ENCODE assay signal across 8 mouse cellular contexts in genomic region chr10:81499250-81499901, GRCm38 (mm10). TPM values are rescaled to one million over a fixed set of nuclear protein-coding genes. Genes with fewer than 3 reads are reported as not detected.
DNase-seq lines count a peak whose midpoint lies in the region; ATAC-seq lines count a peak whose summit lies in the region.

No protein-coding gene starts in this region.

- peaks cover 11% of the 10 kb centered on the region for H3K27me3 ChIP-seq in hindbrain, embryonic 12.5 days
- H3K27me3 ChIP-seq in hindbrain, embryonic 14.5 days (ENCODE audit: control insufficient read depth, insufficient read depth, low read length) = peaks cover 9% of the 10 kb centered on the region; the same call in 1 of the 2 replicates
- no peaks in the 10 kb centered on the region for H3K27me3 ChIP-seq in midbrain, embryonic 14.5 days (ENCODE audit: control insufficient read depth, insufficient read depth, low read length)
- peaks cover 5% of the 10 kb centered on the region; the same call in 1 of the 2 replicates for H3K27me3 ChIP-seq in midbrain, embryonic 15.5 days (replicated peaks)

- no peak overlapping the region for H3K4me3 ChIP-seq in hindbrain, embryonic 12.5 days
- H3K4me3 ChIP-seq in hindbrain, embryonic 14.5 days (replicated peaks; ENCODE audit: low read length) = no peak overlapping the region
- H3K4me3 ChIP-seq in midbrain, embryonic 14.5 days (replicated peaks; ENCODE audit: low read depth, low read length) = no peak overlapping the region
- no peak overlapping the region for H3K4me3 ChIP-seq in midbrain, embryonic 15.5 days

- 83% methylated on average over 23 of the region's 23 CpGs for WGBS in hindbrain, embryonic 12.5 days
- WGBS in hindbrain, embryonic 14.5 days = 76% methylated on average over 23 of the region's 23 CpGs
- WGBS in midbrain, embryonic 14.5 days = 76% methylated on average over 23 of the region's 23 CpGs
- 79% methylated on average over 19 of the region's 23 CpGs for WGBS in midbrain, embryonic 15.5 days

- H3K4me2 ChIP-seq in hindbrain, embryonic 12.5 days (replicated peaks) = no peak overlapping the region
- no peak overlapping the region for H3K4me2 ChIP-seq in hindbrain, embryonic 14.5 days (replicated peaks)
- H3K4me2 ChIP-seq in midbrain, embryonic 14.5 days (ENCODE audit: low read length) = no peak overlapping the region
- no peak overlapping the region for H3K4me2 ChIP-seq in midbrain, embryonic 15.5 days

- H3K9ac ChIP-seq in hindbrain, embryonic 12.5 days = peak overlapping the region; percentile 18; the same call in 1 of the 2 replicates
- no peak overlapping the region for H3K9ac ChIP-seq in hindbrain, embryonic 14.5 days
- no peak overlapping the region for H3K9ac ChIP-seq in midbrain, embryonic 14.5 days (replicated peaks; ENCODE audit: low read length)
- H3K9ac ChIP-seq in midbrain, embryonic 15.5 days = no peak overlapping the region

- H3K4me1 ChIP-seq in hindbrain, embryonic 12.5 days = peaks cover 19% of the 10 kb centered on the region
- H3K4me1 ChIP-seq in hindbrain, embryonic 14.5 days (replicated peaks; ENCODE audit: control insufficient read depth, insufficient read depth, low read length) = peaks cover 16% of the 10 kb centered on the region
- peaks cover 17% of the 10 kb centered on the region for H3K4me1 ChIP-seq in midbrain, embryonic 14.5 days (ENCODE audit: control insufficient read depth, insufficient read depth, low read length)
- peaks cover 27% of the 10 kb centered on the region for H3K4me1 ChIP-seq in midbrain, embryonic 15.5 days

- no peak overlapping the region for H3K27ac ChIP-seq in hindbrain, embryonic 12.5 days
- no peak overlapping the region for H3K27ac ChIP-seq in hindbrain, embryonic 14.5 days
- no peak overlapping the region for H3K27ac ChIP-seq in midbrain, embryonic 14.5 days (replicated peaks; ENCODE audit: low read depth, low read length)
- H3K27ac ChIP-seq in midbrain, embryonic 15.5 days = no peak overlapping the region

- ATAC-seq in hindbrain, embryonic 12.5 days (ENCODE audit: low FRiP score) = no peak
- ATAC-seq in hindbrain, embryonic 14.5 days (ENCODE audit: low FRiP score) = no peak
- peak; percentile 62 for ATAC-seq in activated CD4-positive, CD25-positive, alpha-beta regulatory T cell, adult 4 months
- 0 out of 2 replicates have a peak, but pooled peaks have one; percentile 3 for ATAC-seq in monocyte, adult 5-6 weeks (replicated peaks; ENCODE audit: insufficient number of reproducible peaks, low FRiP score, low TSS enrichment, poor library complexity, severe bottlenecking)
- no peak for ATAC-seq in midbrain, embryonic 14.5 days (ENCODE audit: low FRiP score, low TSS enrichment)
- no peak for ATAC-seq in midbrain, embryonic 15.5 days (replicated peaks)

- H3K36me3 ChIP-seq in hindbrain, embryonic 12.5 days = no peaks in the 10 kb centered on the region
- H3K36me3 ChIP-seq in hindbrain, embryonic 14.5 days (replicated peaks; ENCODE audit: control insufficient read depth, insufficient read depth) = no peaks in the 10 kb centered on the region
- H3K36me3 ChIP-seq in midbrain, embryonic 14.5 days (ENCODE audit: control insufficient read depth, insufficient read depth, low read length) = no peaks in the 10 kb centered on the region
- H3K36me3 ChIP-seq in midbrain, embryonic 15.5 days (replicated peaks) = no peaks in the 10 kb centered on the region

- H3K9me3 ChIP-seq in hindbrain, embryonic 12.5 days (replicated peaks) = no peaks in the 10 kb centered on the region
- H3K9me3 ChIP-seq in hindbrain, embryonic 14.5 days (ENCODE audit: control insufficient read depth, low read length) = no peaks in the 10 kb centered on the region
- no peaks in the 10 kb centered on the region for H3K9me3 ChIP-seq in midbrain, embryonic 14.5 days (ENCODE audit: control insufficient read depth, low read length)
- no peaks in the 10 kb centered on the region for H3K9me3 ChIP-seq in midbrain, embryonic 15.5 days

- DNase-seq in hindbrain, embryonic 14.5 days (ENCODE audit: low spot score) = no peak
- peak; percentile 53 to 75 for DNase-seq in kidney, postnatal 25 days
- no peak for DNase-seq in frontal cortex, postnatal 25 days (ENCODE audit: low spot score in 2 of 2)
- no peak for DNase-seq in midbrain, embryonic 14.5 days

RNA-seq across cellular contexts. Expression of gene S1pr4, which starts 0.6 kb away (rescaled TPM):
- polyA plus RNA-seq in hindbrain, embryonic 12.5 days (2016; fragmentation: Nextera tagmentation; extraction: Ambion mirVana) = 0.52 and 0.65 TPM in 2 replicates
- polyA plus RNA-seq in hindbrain, embryonic 14.5 days (2014; fragmentation: Nextera tagmentation; extraction: Ambion mirVana) = 0.70 and 0.81 TPM in 2 replicates
- 10 to 100 TPM; 70.0 to 70.7 TPM for polyA plus RNA-seq in activated CD4-positive, CD25-positive, alpha-beta regulatory T cell, adult 4 months (2017; shearing (Covaris generic))
- 20.5 to 50.8 TPM (median 33.5 TPM) in 3 replicates for total RNA-seq in monocyte, adult 5-6 weeks (2017)
- 0.34 and 0.47 TPM in 2 replicates for polyA plus RNA-seq in midbrain, embryonic 14.5 days (2014; fragmentation: Nextera tagmentation; extraction: Ambion mirVana)
- polyA plus RNA-seq in midbrain, embryonic 15.5 days (2015; fragmentation: Nextera tagmentation; extraction: Ambion mirVana) = 0.71 and 1.2 TPM in 2 replicates

RNA-seq across cellular contexts. Expression of gene Ncln, which starts 3.2 kb away (rescaled TPM):
- 75.1 and 79.5 TPM in 2 replicates for polyA plus RNA-seq in hindbrain, embryonic 12.5 days (2016; fragmentation: Nextera tagmentation; extraction: Ambion mirVana)
- polyA plus RNA-seq in hindbrain, embryonic 14.5 days (2014; fragmentation: Nextera tagmentation; extraction: Ambion mirVana) = 53.8 and 59.0 TPM in 2 replicates
- 10 to 100 TPM; 33.4 to 41.8 TPM for polyA plus RNA-seq in activated CD4-positive, CD25-positive, alpha-beta regulatory T cell, adult 4 months (2017; shearing (Covaris generic))
- total RNA-seq in monocyte, adult 5-6 weeks (2017) = 42.6 to 86.4 TPM (median 79.6 TPM) in 3 replicates
- 51.6 and 51.8 TPM in 2 replicates for polyA plus RNA-seq in midbrain, embryonic 14.5 days (2014; fragmentation: Nextera tagmentation; extraction: Ambion mirVana)
- polyA plus RNA-seq in midbrain, embryonic 15.5 days (2015; fragmentation: Nextera tagmentation; extraction: Ambion mirVana) = 69.7 and 73.8 TPM in 2 replicates

RNA-seq across cellular contexts. Expression of gene Celf5, which starts 16.9 kb away (rescaled TPM):
- 37.1 and 41.3 TPM in 2 replicates for polyA plus RNA-seq in hindbrain, embryonic 12.5 days (2016; fragmentation: Nextera tagmentation; extraction: Ambion mirVana)
- 46.6 and 55.9 TPM in 2 replicates for polyA plus RNA-seq in hindbrain, embryonic 14.5 days (2014; fragmentation: Nextera tagmentation; extraction: Ambion mirVana)
- polyA plus RNA-seq in activated CD4-positive, CD25-positive, alpha-beta regulatory T cell, adult 4 months (2017; shearing (Covaris generic)) = 1 to 10 TPM in 1 of 2 experiments, under 1 TPM in 1; 0.44 to 1.5 TPM
- total RNA-seq in monocyte, adult 5-6 weeks (2017) = 0.32 TPM in 1 of 3 replicates, not detected in the others
- 61.3 and 117 TPM in 2 replicates for polyA plus RNA-seq in midbrain, embryonic 14.5 days (2014; fragmentation: Nextera tagmentation; extraction: Ambion mirVana)
- 106 and 109 TPM in 2 replicates for polyA plus RNA-seq in midbrain, embryonic 15.5 days (2015; fragmentation: Nextera tagmentation; extraction: Ambion mirVana)

RNA-seq across cellular contexts. Expression of gene Gna15, which starts 24.6 kb away (rescaled TPM):
- 0.75 and 0.82 TPM in 2 replicates for polyA plus RNA-seq in hindbrain, embryonic 12.5 days (2016; fragmentation: Nextera tagmentation; extraction: Ambion mirVana)
- polyA plus RNA-seq in hindbrain, embryonic 14.5 days (2014; fragmentation: Nextera tagmentation; extraction: Ambion mirVana) = 1.1 and 1.2 TPM in 2 replicates
- 10 to 100 TPM; 55.2 to 62.0 TPM for polyA plus RNA-seq in activated CD4-positive, CD25-positive, alpha-beta regulatory T cell, adult 4 months (2017; shearing (Covaris generic))
- 20.3 to 41.0 TPM (median 29.4 TPM) in 3 replicates for total RNA-seq in monocyte, adult 5-6 weeks (2017)
- 0.69 and 0.88 TPM in 2 replicates for polyA plus RNA-seq in midbrain, embryonic 14.5 days (2014; fragmentation: Nextera tagmentation; extraction: Ambion mirVana)
- 0.96 and 1.1 TPM in 2 replicates for polyA plus RNA-seq in midbrain, embryonic 15.5 days (2015; fragmentation: Nextera tagmentation; extraction: Ambion mirVana)

RNA-seq across cellular contexts. Expression of gene Nfic, which starts 43.9 kb away (rescaled TPM):
- polyA plus RNA-seq in hindbrain, embryonic 12.5 days (2016; fragmentation: Nextera tagmentation; extraction: Ambion mirVana) = 30.9 and 31.5 TPM in 2 replicates
- 17.3 and 25.8 TPM in 2 replicates for polyA plus RNA-seq in hindbrain, embryonic 14.5 days (2014; fragmentation: Nextera tagmentation; extraction: Ambion mirVana)
- polyA plus RNA-seq in activated CD4-positive, CD25-positive, alpha-beta regulatory T cell, adult 4 months (2017; shearing (Covaris generic)) = 10 to 100 TPM; 15.2 to 16.0 TPM
- 4.1 to 7.6 TPM (median 5.1 TPM) in 3 replicates for total RNA-seq in monocyte, adult 5-6 weeks (2017)
- 11.2 and 13.7 TPM in 2 replicates for polyA plus RNA-seq in midbrain, embryonic 14.5 days (2014; fragmentation: Nextera tagmentation; extraction: Ambion mirVana)
- 18.1 and 22.8 TPM in 2 replicates for polyA plus RNA-seq in midbrain, embryonic 15.5 days (2015; fragmentation: Nextera tagmentation; extraction: Ambion mirVana)

Comparison
In these comparisons a context has a peak if more than half of its experiments do, and no peak if none do; other contexts are left out.
1. ATAC-seq: peak in activated CD4-positive, CD25-positive, alpha-beta regulatory T cell, adult 4 months (single experiment) and monocyte, adult 5-6 weeks (single experiment); none in hindbrain, embryonic 12.5 days (single experiment), hindbrain, embryonic 14.5 days (single experiment), midbrain, embryonic 14.5 days (single experiment) and midbrain, embryonic 15.5 days (single experiment).
2. DNase-seq: peak in kidney, postnatal 25 days (2 of 2); none in hindbrain, embryonic 14.5 days (single experiment), frontal cortex, postnatal 25 days (0 of 2) and midbrain, embryonic 14.5 days (single experiment).
3. RNA of gene S1pr4, which starts 0.6 kb away (polyA plus RNA-seq): 70.0 to 70.7 TPM in activated CD4-positive, CD25-positive, alpha-beta regulatory T cell, adult 4 months; 0.71 to 1.2 TPM in midbrain, embryonic 15.5 days, 0.70 to 0.81 TPM in hindbrain, embryonic 14.5 days, 0.52 to 0.65 TPM in hindbrain, embryonic 12.5 days and 0.34 to 0.47 TPM in midbrain, embryonic 14.5 days; every median in the first group is over 10 times any median in the second.
4. RNA of gene Celf5, which starts 16.9 kb away (polyA plus RNA-seq): 106 to 109 TPM in midbrain, embryonic 15.5 days, 61.3 to 117 TPM in midbrain, embryonic 14.5 days, 46.6 to 55.9 TPM in hindbrain, embryonic 14.5 days and 37.1 to 41.3 TPM in hindbrain, embryonic 12.5 days; 0.44 to 1.5 TPM in activated CD4-positive, CD25-positive, alpha-beta regulatory T cell, adult 4 months; every median in the first group is over 10 times any median in the second.